Mouse (Mus musculus) G1E (cell line): Measurements from ENCODE around the gene Tmem245.

Source experiments
- CTCF ChIP-seq: IDR thresholded peaks from 2 replicates; pipeline ENCODE4 v1.5.1; 2012; ENCODE audit warnings: low read depth, low read length, inconsistent platforms, mixed read lengths
- GATA1 ChIP-seq: IDR thresholded peaks from 2 replicates; pipeline ENCODE4 v1.6.1; 2012; ENCODE audit warnings: borderline replicate concordance, low read length, inconsistent platforms, mixed read lengths
- POLR2AphosphoS5 ChIP-seq: IDR thresholded peaks from 2 replicates; pipeline ENCODE4 v1.6.1; 2012; ENCODE audit warnings: low read depth, low read length, inconsistent platforms; ENCODE audit not compliant: insufficient replicate concordance
- TAL1 ChIP-seq: conservative IDR thresholded peaks from 2 replicates; pipeline ENCODE4 v1.6.1; 2012; ENCODE audit warnings: low read depth, low read length, inconsistent platforms, mixed read lengths

DNA sequence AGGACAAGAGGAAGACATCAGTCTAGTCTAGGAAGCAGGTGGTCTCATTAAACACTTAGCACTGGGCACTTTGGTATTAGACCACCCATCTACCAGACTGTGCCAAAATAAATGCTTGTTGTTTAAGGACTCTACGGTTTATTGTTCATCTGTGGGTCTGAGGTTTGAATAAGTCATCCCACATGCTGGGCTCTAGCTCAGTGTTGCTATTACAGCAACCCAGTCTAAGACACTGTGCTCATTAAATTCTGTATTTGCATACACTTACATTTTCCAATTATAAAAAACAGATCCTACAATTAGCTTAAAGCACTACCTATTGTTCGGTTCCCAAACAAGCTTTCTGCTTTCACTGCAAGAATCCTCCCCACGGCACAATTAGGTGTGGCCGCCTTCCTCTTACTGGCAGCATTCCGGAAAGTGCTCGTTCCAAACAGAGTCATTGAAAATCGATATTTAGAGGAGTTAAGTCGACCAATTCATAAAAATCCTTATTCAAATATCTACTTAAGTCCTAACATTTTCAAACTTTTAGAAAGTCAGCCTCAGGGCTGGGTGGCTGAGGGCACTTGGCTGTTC lies 90.8 kb downstream of the Tmem245 start:
- TF ChIP-seq GATA1 (no peak), CTCF (no peak), TAL1 (no peak), POLR2AphosphoS5 (no peak)
